Mouse (Mus musculus) liver, embryonic 14.5 days (tissue): Measurements from ENCODE around the gene Nmnat2.

ENCODE experiments used
- CTCF ChIP-seq: IDR thresholded peaks from 2 replicates; pipeline ENCODE4 v1.5.1; 2016; ENCODE audit warnings: antibody characterized with exemption, low read depth, control low read depth
- EP300 ChIP-seq: IDR thresholded peaks from 2 replicates; pipeline ENCODE4 v1.6.1; 2016; ENCODE audit warnings: antibody characterized with exemption, low read depth

DNA sequence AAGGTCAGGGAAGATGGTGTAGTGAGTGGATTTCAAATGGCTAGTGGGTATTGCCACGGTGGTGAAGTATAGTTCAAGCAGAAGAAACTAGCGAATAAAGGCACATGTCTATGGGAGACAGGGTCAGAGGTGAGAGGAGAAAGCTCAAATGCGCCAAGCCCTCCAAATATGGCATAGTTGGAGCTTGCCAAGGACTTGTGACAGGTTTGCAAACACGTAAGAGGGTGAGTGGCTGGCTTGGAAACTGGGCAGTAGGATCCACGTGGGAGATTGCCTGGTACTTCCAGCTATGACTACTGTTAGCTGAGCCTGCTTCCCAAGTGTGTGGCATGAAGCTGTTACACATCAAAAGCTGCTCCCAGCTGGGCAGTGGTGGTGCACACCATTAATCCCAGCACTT is 96.7 kb downstream of the Nmnat2 start:
- TF ChIP-seq CTCF (no peak), EP300 (no peak)
